Mouse (Mus musculus) cerebellum, adult 9-10 months (tissue): ENCODE measurements around the gene Peg3.

Source experiments
- DNase-seq: peaks from one replicate; pipeline ENCODE4 v3.0.0; 2022

Gene Peg3

DNA sequence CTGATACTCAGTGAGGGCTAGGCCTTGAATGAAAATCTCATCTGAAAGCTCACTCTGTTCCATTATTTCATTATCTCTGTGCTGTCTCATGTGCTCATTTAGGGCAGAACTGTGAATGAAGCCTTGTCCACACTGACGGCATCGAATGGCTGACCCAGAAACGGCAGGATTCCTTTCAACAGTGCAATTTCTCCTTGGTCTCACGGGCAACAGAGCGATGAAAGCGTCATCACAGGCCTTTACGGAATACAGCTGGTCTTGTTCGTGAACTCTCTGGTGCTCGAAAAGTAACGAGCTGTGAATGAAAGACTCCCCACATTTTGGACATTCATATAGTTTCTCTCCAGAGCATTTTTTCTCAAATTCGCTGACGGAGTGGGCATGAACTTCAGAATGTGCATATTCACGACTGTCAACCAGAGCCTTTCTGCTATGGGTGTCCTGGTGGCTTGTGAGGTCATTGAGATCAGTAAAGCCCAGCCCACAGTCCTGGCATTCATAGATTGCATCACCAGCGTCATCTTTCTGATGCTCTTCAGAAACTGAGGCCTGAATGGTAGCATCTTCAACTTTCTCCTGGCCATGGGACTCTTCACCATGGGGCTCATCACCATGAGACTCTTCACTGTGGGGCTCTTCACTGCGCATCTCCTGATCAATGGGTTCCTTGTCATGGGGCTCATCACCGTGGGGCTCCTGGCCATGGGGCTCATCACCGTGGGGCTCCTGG, 21.6 kb downstream of the Peg3 start:
- no peak for DNase-seq

DNA sequence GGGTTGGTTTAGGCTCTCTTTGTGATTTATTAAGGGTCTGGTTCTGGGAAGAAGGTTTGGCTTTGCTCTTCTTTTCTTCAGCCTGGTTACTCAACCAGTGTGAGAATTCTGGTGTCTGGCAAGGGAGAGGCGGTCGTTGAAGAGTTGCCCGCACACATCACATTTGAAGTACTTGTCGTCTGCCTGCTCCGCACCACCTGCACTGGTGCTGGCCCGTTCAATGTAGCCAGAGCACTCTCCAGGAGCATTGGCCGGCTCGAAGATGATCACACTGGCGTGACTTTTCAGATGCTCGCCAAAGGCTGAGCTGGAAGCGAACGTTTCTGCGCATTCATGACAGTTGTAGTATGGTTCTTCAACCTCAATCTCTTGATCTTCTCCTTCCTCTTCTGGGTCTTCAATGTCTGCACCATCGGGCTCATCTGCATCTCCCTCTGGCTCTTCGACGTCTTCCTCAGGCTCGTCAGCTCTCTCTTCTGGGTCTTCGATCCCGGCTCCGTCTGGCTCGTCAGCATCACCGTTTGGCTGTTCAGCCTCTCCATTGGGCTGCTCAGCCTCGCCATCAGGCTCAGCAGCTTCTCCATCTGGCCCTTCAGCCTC, 22.7 kb downstream of the Peg3 start:
- DNase-seq = no peak

DNA sequence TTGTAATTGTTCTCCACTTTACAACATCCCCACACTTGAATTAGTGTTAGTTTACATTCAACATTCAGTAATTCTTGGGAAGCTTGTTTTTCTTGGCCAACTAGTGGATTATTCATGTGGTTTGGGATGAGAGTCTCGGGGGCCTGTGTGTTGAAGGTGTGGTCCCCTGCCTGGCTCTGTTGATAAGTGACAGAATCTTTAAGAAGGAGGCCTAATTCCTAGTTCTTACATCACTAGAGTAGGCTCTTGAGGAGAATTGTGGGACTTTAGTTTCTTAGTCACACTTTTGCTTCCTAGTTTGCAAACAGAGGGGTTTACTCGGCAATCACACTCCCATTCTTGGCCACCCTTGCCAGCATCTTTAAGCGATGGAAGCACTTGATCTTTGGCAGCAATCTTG, 31.0 kb downstream of the Peg3 start:
- no peak for DNase-seq

DNA sequence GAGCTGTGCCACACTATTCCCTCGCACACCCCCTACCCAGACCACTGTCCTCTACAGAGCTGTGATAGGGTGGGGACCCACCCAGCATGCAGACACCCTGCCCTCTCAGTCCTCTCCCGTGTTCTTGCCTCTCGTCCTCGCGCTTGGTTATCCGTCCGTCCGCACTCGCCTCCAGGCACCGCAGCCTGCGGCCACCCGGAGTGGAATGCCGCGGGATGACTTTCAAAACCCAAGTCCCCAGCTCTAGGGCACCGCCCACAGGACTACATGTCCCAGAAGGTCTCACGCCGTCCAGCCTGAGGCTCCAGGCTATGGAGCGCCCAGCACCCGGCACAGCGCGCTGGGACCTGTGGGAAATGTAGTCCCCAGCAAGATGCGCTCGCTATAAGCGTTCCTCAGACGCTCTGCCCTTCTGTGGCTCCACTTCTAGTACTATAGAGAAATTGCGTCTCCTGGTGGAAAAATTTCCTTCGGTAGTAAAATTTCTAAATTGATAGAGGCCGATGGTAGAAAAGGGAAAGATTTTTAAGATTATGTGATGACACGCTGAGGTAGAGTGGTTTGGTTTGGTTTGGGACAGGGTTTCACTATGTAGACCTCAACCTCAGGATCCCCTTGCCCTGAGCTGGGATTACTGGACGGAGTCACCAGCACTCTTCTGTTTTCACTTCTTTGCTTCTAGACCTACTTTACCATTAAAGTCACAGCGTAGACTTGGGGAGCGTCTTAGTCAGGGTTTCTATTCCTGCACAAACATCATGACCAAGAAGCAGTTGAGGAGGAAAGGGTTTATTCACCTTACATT, 33.8 kb downstream of the Peg3 start, which contains the start of gene Zim1:
Zim1 (minus strand) TSS at position 210 of the 805 bp plus-strand sequence.
- DNase-seq = peak; percentile 82

DNA sequence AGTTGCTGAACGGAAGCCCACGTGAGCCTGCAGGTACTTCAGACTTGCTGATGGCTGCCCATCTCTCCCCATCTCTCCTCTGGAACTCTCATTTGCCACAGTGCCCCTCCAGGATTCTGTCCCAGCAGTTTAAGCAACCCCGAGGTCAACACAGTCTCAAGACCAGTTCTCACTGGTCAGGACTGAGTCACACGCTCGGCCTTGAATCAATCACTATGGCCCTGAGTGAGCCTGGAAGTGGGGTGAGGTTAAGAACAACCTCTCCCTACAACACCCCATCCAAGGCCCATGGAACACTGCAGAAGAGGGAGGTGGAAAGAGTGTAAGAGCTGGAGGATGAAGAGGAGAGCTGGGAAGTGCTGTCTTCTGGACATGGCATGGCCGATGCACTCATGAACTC, 44.7 kb downstream of the Peg3 start:
- no peak for DNase-seq

DNA sequence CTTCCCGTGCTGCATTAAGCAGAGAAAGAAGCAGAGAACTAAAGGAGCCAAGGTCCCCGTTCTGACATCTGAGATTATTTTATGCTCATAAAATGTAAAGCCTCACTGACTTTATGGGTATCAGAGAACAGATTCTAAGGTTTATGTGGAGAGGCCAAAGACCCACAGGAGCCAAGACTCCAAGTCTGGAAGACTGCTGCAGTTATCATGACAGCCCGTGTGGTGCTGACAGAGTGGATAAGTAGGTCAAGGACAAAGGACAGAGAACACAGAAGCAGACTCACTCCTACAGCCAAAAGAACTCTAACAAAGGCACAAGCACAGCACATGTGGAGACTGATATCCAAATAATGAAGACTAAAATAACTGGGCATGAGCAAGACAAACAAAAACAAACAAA, 63.5 kb downstream of the Peg3 start:
- no peak for DNase-seq

DNA sequence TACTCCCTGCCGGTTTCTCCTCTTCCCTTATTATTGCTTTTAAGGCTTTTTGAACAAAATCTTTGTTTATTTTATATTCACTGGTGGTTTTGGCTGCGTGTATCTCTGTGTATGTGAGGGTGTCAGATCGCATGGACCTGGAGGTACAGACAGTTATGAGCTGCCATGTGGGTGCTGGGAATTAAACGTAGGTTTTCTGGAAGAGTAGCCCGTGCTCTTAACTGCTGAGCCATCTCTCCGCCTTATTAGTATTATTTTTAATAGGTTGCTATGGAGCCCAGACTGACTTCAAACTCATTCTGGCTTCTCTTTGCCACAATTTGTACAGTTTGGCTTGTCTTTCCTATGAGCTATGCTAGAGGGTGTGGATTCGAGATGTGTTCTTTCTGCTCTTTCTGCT, 66.8 kb downstream of the Peg3 start:
- no peak for DNase-seq

DNA sequence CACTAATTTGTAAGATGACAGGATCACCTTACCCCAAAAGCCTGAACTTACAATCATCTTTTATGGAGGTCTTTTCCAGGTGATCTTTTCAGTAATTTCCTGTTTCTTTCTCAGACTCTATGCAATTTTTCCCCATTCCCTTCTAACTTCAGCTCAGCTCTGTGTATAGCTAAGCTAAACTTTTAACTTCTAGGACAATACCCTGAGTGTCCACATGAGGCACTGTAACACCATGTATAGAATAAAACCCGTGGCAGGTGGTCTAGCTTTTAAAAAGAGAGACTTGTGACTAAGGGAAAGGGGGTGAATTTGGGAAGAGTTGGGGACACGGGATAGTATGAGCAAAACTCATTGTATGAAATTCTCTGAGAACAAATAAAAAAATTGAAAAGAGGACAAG, 70.6 kb downstream of the Peg3 start:
- DNase-seq = peak; percentile 24

DNA sequence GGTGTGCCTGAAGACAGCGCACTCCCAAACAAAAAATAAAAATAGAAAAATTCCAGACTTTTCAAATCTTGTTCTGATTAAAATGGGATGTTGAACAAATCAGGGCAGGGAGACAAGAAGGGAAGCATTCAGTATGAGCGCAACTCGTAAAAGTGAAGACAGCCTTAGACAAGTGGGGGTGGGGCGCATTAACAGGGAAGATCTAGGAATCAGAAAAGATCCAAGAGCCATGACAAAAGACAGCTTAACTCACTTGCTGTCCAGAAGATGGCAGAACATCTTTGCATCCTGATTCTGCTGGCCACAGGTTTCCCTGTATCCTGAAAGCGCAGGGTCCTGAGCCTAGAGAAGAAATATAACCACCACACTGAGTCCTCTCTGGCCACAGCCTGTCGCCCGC, 71.6 kb downstream of the Peg3 start:
- no peak for DNase-seq
